ENCODE assay signal across 10 mouse cellular contexts in genomic region chr8:115476071-115476470, GRCm38 (mm10).
"Had no signal": no experiment of that assay in that cellular context is flagged by ENCODE, and none has a peak within 500 bp of the region (broad histone marks: within the 10 kb centered on the region; RNA-seq: fewer than 3 reads in every experiment).

No protein-coding gene starts in this region.

- ATAC-seq: liver, embryonic 12.5 days; midbrain, embryonic 16.5 days had no signal

- DNase-seq: kidney, postnatal 36 days; layer of hippocampus, adult 9-11 months; layer of hippocampus, postnatal 36 days; lung, embryonic 14.5 days; lung, postnatal 10 days; retina, postnatal 1 day; right cerebral cortex, postnatal 4 days; thymus, postnatal 36 days had no signal
